Mouse (Mus musculus): ENCODE measurements around the gene Mboat1. TPM values are rescaled to one million over a fixed set of nuclear protein-coding genes. Genes with fewer than 3 reads are reported as not detected.

The Mboat1 gene
- 0.21 TPM for polyA plus RNA-seq (2014; fragmentation: Illumina TruSeq; extraction: RNeasy Lipid Tissue Mini Kit (QIAGEN cat#74804); ENCODE audit: low read depth, low replicate concordance)

GRCm38 (mm10) chr13:30136243-30136922, at the start of gene Mboat1:
Gene Mboat1, plus strand, starts transcription at chr13:30136489.

Other genes starting within 250 kb of the Mboat1 start
- gene E2f3, start 150.4 kb upstream of the Mboat1 start, polyA plus RNA-seq (2014; fragmentation: Illumina TruSeq; extraction: RNeasy Lipid Tissue Mini Kit (QIAGEN cat#74804); ENCODE audit: low read depth, low replicate concordance): 5.3 TPM
- gene Agtr1a, start 200.0 kb downstream of the Mboat1 start, polyA plus RNA-seq (2014; fragmentation: Illumina TruSeq; extraction: RNeasy Lipid Tissue Mini Kit (QIAGEN cat#74804); ENCODE audit: low read depth, low replicate concordance): 125 TPM